Mouse (Mus musculus) adrenal gland, postnatal 14 days (tissue): Measurements from ENCODE around the gene Pak4. TPM values are rescaled to one million over a fixed set of nuclear protein-coding genes. Genes with fewer than 3 reads are reported as not detected.
"Not testable (repeated sequence)": the region's sequence is repeated elsewhere in the genome, so short reads cannot be mapped to it uniquely, and the experiment has no call there.

Experiments
- DNase-seq: peaks from one replicate; pipeline ENCODE4 v3.0.0; 2021; ENCODE audit warnings: mixed read lengths
- long read RNA-seq, 2 experiments: library from polyadenylated mRNA; stranded (forward); transcript quantifications; one replicate each; pipeline ENCODE4 v2.0.0; 2021
- total RNA-seq: library from RNA; stranded (reverse); gene quantifications from 2 replicates; pipeline ENCODE4 v1.2.3, GENCODE M21; 2021

The Pak4 gene
- 22.0 and 25.6 TPM in 2 replicates for total RNA-seq
- long read RNA-seq, experiment 1, transcript Pak4-202 (10 exons, 2,899 nt), result major isoform, 32 of 52 reads
- long read RNA-seq, experiment 1, partial matches to known transcripts, result 18 of 52 reads
- long read RNA-seq, experiment 1, other reads (novel, unspliced or antisense), result 2 of 52 reads
- long read RNA-seq, experiment 2, transcript Pak4-202 (10 exons, 2,899 nt), result major isoform, 12 of 26 reads
- long read RNA-seq, experiment 2, partial matches to known transcripts, result 10 of 26 reads
- long read RNA-seq, experiment 2, other reads (novel, unspliced or antisense), result 3 of 26 reads

- peak; percentile 100 for DNase-seq
Measured at GRCm38 (mm10) chr7:28597642-28598446, at the start of gene Pak4, which contains the start of gene Samd4b. Pak4 (minus strand) TSS chr7:28598185. Samd4b (minus strand) TSS chr7:28598144.

GRCm38 (mm10) chr7:28647016-28647415 is 49.0 kb upstream of the Pak4 start:
- no peak for DNase-seq

- no peak for DNase-seq
Measured at GRCm38 (mm10) chr7:28645947-28646475, 48.0 kb upstream of the Pak4 start.

GRCm38 (mm10) chr7:28645366-28645765 is 47.4 kb upstream of the Pak4 start:
- no peak for DNase-seq

GRCm38 (mm10) chr7:28641546-28641945 is 43.6 kb upstream of the Pak4 start:
- DNase-seq, result no peak

- DNase-seq, result peak; percentile 45
Measured at GRCm38 (mm10) chr7:28637511-28637910, 39.5 kb upstream of the Pak4 start.

- DNase-seq, result no peak
Measured at GRCm38 (mm10) chr7:28634128-28634527, 36.1 kb upstream of the Pak4 start.

- DNase-seq, result no peak
Measured at GRCm38 (mm10) chr7:28631073-28631472, 33.1 kb upstream of the Pak4 start, which contains the start of gene Acp7. Acp7 (minus strand) TSS chr7:28631332.

- DNase-seq, result no peak
Measured at GRCm38 (mm10) chr7:28624791-28625190, 26.8 kb upstream of the Pak4 start.

- no peak for DNase-seq
Measured at GRCm38 (mm10) chr7:28619098-28619715, 21.2 kb upstream of the Pak4 start.

GRCm38 (mm10) chr7:28605951-28606350 is 8.0 kb upstream of the Pak4 start:
- DNase-seq, result peak; percentile 53

- DNase-seq, result not testable (repeated sequence)
Measured at GRCm38 (mm10) chr7:28603788-28604187, 5.8 kb upstream of the Pak4 start.

- no peak for DNase-seq
Measured at GRCm38 (mm10) chr7:28603136-28603535, 5.2 kb upstream of the Pak4 start.

- peak; percentile 68 for DNase-seq
Measured at GRCm38 (mm10) chr7:28601668-28602067, 3.7 kb upstream of the Pak4 start.

- DNase-seq, result peak; percentile 86
Measured at GRCm38 (mm10) chr7:28601029-28601428, 3.0 kb upstream of the Pak4 start.

- DNase-seq, result no peak
Measured at GRCm38 (mm10) chr7:28598951-28599350, 966 bp upstream of the Pak4 start.

GRCm38 (mm10) chr7:28597277-28597570 is 761 bp downstream of the Pak4 start:
- DNase-seq, result no peak

- DNase-seq, result peak; percentile 79
Measured at GRCm38 (mm10) chr7:28596436-28597276, 1.3 kb downstream of the Pak4 start.

- DNase-seq, result peak; percentile 83
Measured at GRCm38 (mm10) chr7:28595751-28596435, 2.1 kb downstream of the Pak4 start.

- peak; percentile 72 for DNase-seq
Measured at GRCm38 (mm10) chr7:28593206-28594111, 4.5 kb downstream of the Pak4 start.
